Mouse (Mus musculus) neural tube, embryonic 15.5 days (tissue): ENCODE measurements around the gene Srrm4. TPM values are rescaled to one million over a fixed set of nuclear protein-coding genes. Genes with fewer than 3 reads are reported as not detected.

Source experiments
- ATAC-seq: fragments of 200-750 bp; cut with Nextera tagmentation; 2 replicates; pipeline ENCODE4 v1.8.0; 2017; ENCODE audit warnings: mild to moderate bottlenecking, moderate TSS enrichment, moderate library complexity; ENCODE audit not compliant: low FRiP score
- H3K27ac ChIP-seq: fragments of 300-500 bp; sonication (generic); replicated peaks from 2 replicates; pipeline ENCODE4 v1.5.1; 2015; ENCODE audit warnings: mild to moderate bottlenecking, inconsistent platforms
- H3K27me3 ChIP-seq: fragments of 300-500 bp; sonication (generic); replicated peaks from 2 replicates; pipeline ENCODE4 v1.6.1; 2015; ENCODE audit warnings: inconsistent platforms
- H3K36me3 ChIP-seq: fragments of 300-500 bp; sonication (generic); 2 replicates; pipeline ENCODE4 v1.6.1; 2015; ENCODE audit warnings: inconsistent platforms
- H3K4me1 ChIP-seq: fragments of 300-500 bp; sonication (generic); 2 replicates; pipeline ENCODE4 v1.6.1; 2015; ENCODE audit warnings: inconsistent platforms
- H3K4me2 ChIP-seq: fragments of 300-500 bp; sonication (generic); 2 replicates; pipeline ENCODE4 v1.6.1; 2015; ENCODE audit warnings: inconsistent platforms, mild to moderate bottlenecking, moderate library complexity
- H3K4me3 ChIP-seq: fragments of 300-500 bp; sonication (generic); replicated peaks from 2 replicates; pipeline ENCODE4 v1.5.1; 2015; ENCODE audit warnings: mild to moderate bottlenecking, inconsistent platforms
- H3K9ac ChIP-seq: fragments of 300-500 bp; sonication (generic); replicated peaks from 2 replicates; pipeline ENCODE4 v1.6.1; 2015; ENCODE audit warnings: mild to moderate bottlenecking, inconsistent platforms
- H3K9me3 ChIP-seq: fragments of 300-500 bp; sonication (generic); replicated peaks from 2 replicates; pipeline ENCODE4 v1.6.1; 2016; ENCODE audit warnings: inconsistent platforms
- WGBS: fragments of 180-500 bp; shearing (Covaris S2); methylation state at CpG from one replicate; pipeline ENCODE4 v1.1.7; 2015; ENCODE audit warnings: mixed read lengths; 5-methylcytosine and 5-hydroxymethylcytosine counted together
- polyA plus RNA-seq: library from polyadenylated mRNA; unstranded; fragments of >200 nt; fragmentation: Nextera tagmentation; extraction: Ambion mirVana; gene quantifications from 2 replicates; pipeline ENCODE4 v1.2.1, GENCODE M21; 2015

Srrm4 gene
- polyA plus RNA-seq: 12.3 and 15.6 TPM in 2 replicates

DNA sequence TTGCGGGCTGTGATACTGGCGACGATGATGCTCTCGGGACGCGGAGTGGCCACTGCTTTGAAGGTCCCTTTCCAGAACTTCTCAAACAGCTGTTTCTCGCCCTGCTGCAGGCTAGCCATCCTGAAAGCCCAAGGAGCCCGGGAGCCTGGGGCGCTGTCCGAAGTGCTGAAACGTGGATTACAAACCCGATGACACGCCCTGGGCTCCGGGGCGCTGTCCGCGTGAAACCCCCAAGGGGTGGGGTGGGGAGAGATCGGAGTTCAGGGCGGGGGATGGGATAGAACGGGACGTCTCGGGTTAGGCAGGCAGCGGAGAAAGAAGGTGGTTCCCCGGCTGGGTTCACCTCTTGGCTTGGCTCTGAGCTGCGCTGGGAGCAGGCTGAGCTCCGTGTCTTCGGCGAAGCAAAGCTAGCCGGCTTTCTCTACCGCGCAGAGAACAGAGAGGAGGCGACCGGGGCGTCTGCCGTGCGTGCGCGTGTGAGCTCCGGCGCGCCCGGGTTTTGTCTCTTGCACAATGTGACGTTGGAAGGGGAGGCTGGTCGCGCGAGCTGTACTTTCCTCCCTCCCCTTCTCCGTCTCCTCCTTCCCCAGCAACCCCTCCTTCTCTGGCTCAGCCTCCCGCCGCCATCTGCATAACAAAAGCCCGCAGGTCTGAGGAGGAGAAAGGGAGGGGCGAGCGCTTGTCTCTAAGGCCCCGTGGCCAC is at the start of gene Srrm4:
Gene Srrm4, minus strand, starts transcription at position 472 of the 703 bp plus-strand sequence.
- H3K27me3 ChIP-seq: no peaks in the 10 kb centered on the region
- no peaks in the 10 kb centered on the region for H3K9me3 ChIP-seq
- H3K4me3 ChIP-seq: peak within 1 kb of the TSS; percentile 71
- H3K27ac ChIP-seq: peak within 1 kb of the TSS; percentile 92
- WGBS: 1% methylated on average over 49 of the region's 53 CpGs
- peak within 1 kb of the TSS; percentile 78 for H3K9ac ChIP-seq
- H3K36me3 ChIP-seq: no peaks in the 10 kb centered on the region
- ATAC-seq: peak; percentile 91
- peaks cover 44% of the 10 kb centered on the region for H3K4me1 ChIP-seq
- peak within 1 kb of the TSS; percentile 77 for H3K4me2 ChIP-seq

DNA sequence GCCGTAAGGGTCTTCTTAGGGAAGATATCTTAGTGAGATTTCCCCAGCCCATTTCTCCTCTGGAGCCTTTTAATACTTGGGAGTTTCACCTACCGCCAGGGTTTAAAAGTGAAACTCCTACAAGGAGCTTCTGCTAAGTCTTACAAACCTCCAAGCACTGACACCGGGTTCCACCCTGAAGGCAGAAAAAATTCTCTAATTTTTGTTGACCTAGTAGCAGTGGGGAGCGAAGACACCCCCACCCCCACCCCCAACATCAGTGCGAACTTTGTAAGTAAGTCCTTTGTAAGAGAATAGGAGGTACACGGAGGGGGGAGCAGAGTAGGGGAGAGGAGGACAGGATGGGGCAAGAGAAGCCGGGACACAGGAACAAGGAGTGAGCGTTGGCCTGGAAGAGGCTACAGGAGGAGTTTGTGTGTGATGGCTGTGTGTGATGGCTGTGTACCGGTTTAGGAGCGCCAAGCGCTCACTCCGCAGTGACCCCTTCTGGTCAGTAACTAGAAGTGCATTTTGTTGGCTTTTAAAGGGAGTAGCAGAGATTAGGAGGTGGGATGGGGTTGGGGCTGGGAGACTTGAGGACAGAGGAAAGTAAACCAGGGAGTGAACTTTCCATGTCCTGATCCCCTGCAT is 1.3 kb upstream of the Srrm4 start:
- Histone ChIP-seq H3K4me2 (peak overlapping the region; percentile 77), H3K9me3 (no peaks in the 10 kb centered on the region), H3K27me3 (no peaks in the 10 kb centered on the region), H3K9ac (peak overlapping the region; percentile 78), H3K27ac (peak overlapping the region; percentile 92), H3K4me3 (peak overlapping the region; percentile 71), H3K4me1 (peaks cover 31% of the 10 kb centered on the region), H3K36me3 (no peaks in the 10 kb centered on the region)
- peak; percentile 48 for ATAC-seq
- under 1% methylated on average over 12 of the region's 12 CpGs for WGBS

DNA sequence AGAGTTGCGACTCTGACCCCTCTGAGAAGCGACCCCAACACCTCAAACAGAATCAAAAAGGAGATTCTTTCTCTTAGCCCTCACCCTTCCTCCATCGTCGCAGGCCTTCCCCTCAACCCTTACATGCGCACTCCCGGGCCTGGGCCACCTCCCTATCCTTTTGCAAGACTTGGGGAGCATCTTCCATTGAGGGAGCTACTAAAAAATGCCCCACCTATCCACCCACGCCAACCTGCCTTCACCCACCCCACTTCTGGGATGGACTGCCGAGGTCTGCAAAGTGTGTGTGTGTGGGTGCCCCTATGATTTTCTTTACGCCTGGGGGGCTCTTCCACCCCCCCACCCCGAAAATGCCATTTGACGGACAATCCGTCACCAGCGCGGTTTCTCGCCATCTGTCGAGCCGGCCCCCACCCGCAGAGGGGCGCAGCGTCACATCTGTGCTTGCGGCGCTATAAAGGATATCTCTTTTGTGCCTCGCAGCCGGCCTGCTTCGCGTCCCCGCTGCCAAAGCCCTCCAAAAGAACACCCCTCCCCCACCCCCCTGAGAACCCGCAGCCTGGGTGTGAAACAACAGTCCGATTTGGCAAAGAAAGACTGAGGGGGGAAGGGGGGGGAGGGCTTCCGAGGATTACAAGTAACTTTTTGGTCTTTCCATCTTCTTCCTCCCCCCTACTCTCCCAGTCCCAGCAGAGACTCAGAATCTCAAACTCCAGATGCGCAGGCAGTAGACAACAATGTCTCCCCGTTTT is 608 bp upstream of the Srrm4 start:
- H3K9me3 ChIP-seq: no peaks in the 10 kb centered on the region
- H3K27ac ChIP-seq: peak overlapping the region; percentile 92
- H3K27me3 ChIP-seq: no peaks in the 10 kb centered on the region
- H3K4me2 ChIP-seq: peak overlapping the region; percentile 77
- peaks cover 37% of the 10 kb centered on the region for H3K4me1 ChIP-seq
- H3K36me3 ChIP-seq: no peaks in the 10 kb centered on the region
- H3K4me3 ChIP-seq: peak overlapping the region; percentile 71
- peak overlapping the region; percentile 78 for H3K9ac ChIP-seq
- WGBS: 2% methylated on average over 32 of the region's 32 CpGs
- ATAC-seq: peak; percentile 65; the same call in 1 of the 2 replicates

DNA sequence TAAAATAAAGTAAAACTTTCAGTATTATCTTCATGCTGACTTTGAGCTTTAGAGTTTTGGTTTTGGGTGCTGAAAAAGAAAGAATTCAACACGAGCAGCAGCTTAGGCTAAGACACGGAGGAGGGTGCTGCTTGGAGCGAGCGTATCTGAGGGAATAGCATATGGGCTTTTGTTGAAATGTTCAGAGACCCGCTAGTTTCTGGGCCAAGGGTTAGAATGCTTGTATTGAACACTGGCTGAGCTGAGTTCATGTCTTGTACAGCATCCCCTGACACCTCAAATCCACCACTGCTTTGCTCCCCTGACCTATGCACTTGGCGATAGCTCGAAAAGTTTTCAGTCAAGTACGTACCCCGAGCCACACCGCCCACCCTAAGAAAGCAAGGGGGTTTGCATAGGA is 919 bp downstream of the Srrm4 start:
- 3% methylated on average over 10 of the region's 10 CpGs for WGBS
- Histone ChIP-seq H3K4me1 (peaks cover 51% of the 10 kb centered on the region), H3K9ac (peak overlapping the region; percentile 78), H3K36me3 (no peaks in the 10 kb centered on the region), H3K27ac (peak overlapping the region; percentile 92), H3K4me2 (peak overlapping the region; percentile 77), H3K4me3 (peak overlapping the region; percentile 71), H3K9me3 (no peaks in the 10 kb centered on the region), H3K27me3 (no peaks in the 10 kb centered on the region)
- ATAC-seq: no peak

DNA sequence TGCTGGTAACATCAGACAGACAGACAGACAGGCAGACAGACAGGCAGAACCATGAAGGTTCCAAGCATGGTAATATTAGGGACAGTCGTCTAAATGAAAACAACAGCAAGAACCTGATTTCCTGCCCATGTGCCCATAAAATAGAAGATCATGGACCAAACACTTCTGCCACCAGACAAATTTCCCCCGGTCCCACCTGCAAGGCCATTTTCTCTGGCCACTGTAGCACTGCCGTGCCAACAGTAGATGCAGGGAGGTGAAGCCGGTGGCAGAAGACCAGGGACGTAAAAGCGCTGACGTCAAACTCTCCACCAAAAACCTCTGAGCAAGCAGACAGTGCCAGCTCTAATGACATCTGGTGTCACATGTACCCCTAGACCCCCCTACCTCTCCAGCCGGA is 2.0 kb downstream of the Srrm4 start:
- H3K9ac ChIP-seq: peak overlapping the region; percentile 78
- no peaks in the 10 kb centered on the region for H3K36me3 ChIP-seq
- peak overlapping the region; percentile 48 for H3K27ac ChIP-seq
- H3K9me3 ChIP-seq: no peaks in the 10 kb centered on the region
- H3K4me2 ChIP-seq: peak overlapping the region; percentile 77
- no peaks in the 10 kb centered on the region for H3K27me3 ChIP-seq
- H3K4me3 ChIP-seq: peak overlapping the region; percentile 71
- peaks cover 61% of the 10 kb centered on the region for H3K4me1 ChIP-seq
- 30% methylated on average over 8 of the region's 8 CpGs for WGBS
- no peak for ATAC-seq

DNA sequence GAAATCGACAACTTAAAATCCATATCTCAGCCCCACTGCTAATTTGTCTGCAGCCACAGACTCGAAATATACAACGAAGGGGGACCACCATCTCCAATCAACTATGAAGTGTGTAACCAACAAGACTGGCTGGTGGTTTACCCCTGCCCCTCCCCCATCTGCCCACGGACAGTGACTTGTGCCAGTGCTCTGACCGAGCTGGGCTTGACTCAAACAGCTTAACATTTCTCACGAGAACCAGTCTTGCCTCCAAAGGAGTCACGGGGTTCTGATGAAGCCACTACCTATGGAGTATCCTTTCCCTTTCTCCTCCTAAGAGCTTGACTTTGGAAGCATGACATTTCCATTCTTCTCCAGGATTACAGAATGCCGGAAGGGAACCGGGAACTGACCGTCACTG is 2.8 kb downstream of the Srrm4 start:
- Histone ChIP-seq H3K9me3 (no peaks in the 10 kb centered on the region), H3K27me3 (no peaks in the 10 kb centered on the region), H3K4me1 (peaks cover 66% of the 10 kb centered on the region), H3K9ac (peak overlapping the region; percentile 78), H3K4me2 (peak overlapping the region; percentile 77), H3K36me3 (no peaks in the 10 kb centered on the region), H3K27ac (no peak overlapping the region), H3K4me3 (peak overlapping the region; percentile 71)
- 32% methylated on average over 10 of the region's 10 CpGs for WGBS
- no peak for ATAC-seq

DNA sequence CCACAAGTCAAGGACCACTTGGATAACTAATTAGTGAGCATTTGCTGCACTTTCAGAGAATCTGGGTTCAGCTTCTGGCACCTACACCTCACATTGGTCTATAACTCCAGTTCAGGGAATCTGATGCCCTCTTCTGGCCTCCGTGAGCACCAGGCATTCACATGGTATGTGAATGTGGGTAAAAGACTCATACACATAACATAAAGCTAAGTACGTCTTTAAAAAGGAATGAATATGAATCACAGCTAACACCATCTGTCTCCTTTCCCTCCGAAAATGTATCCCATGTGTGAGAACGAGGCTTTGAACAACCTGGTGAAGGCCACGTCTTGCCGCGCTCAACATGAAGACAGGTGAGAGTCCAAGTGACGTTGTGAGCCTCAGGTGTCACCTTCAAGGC is 12.1 kb downstream of the Srrm4 start:
- Histone ChIP-seq H3K27me3 (no peaks in the 10 kb centered on the region), H3K9ac (no peak overlapping the region), H3K4me2 (no peak overlapping the region), H3K27ac (no peak overlapping the region), H3K4me1 (peaks cover 6% of the 10 kb centered on the region), H3K4me3 (no peak overlapping the region), H3K9me3 (no peaks in the 10 kb centered on the region), H3K36me3 (peaks cover 8% of the 10 kb centered on the region; the same call in 1 of the 2 replicates)
- 81% methylated on average over 8 of the region's 8 CpGs for WGBS
- no peak for ATAC-seq

DNA sequence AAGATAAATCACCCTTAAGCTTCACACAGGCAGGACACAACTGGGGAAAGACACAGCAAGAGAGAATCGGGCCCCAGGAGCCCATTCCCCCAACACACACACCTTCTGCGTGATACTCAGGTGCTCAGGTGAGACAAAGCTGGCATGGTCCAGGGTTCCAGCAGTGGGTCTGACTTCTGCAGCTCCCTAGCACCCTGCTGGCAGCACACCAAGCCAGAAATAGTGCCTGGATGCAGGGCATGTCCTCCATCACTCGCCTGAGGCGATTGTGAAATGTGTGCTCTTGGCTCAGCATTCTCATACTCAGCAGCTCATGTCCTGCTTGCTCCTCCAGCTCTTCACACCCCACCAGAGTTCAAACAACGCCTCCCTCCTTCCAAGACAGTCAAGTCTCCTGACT is 14.5 kb downstream of the Srrm4 start:
- Histone ChIP-seq H3K9me3 (no peaks in the 10 kb centered on the region), H3K9ac (no peak overlapping the region), H3K4me1 (peaks cover 19% of the 10 kb centered on the region), H3K4me2 (no peak overlapping the region), H3K4me3 (no peak overlapping the region), H3K27me3 (no peaks in the 10 kb centered on the region), H3K27ac (no peak overlapping the region), H3K36me3 (peaks cover 8% of the 10 kb centered on the region; the same call in 1 of the 2 replicates)
- WGBS: 88% methylated on average over 5 of the region's 5 CpGs
- no peak for ATAC-seq

DNA sequence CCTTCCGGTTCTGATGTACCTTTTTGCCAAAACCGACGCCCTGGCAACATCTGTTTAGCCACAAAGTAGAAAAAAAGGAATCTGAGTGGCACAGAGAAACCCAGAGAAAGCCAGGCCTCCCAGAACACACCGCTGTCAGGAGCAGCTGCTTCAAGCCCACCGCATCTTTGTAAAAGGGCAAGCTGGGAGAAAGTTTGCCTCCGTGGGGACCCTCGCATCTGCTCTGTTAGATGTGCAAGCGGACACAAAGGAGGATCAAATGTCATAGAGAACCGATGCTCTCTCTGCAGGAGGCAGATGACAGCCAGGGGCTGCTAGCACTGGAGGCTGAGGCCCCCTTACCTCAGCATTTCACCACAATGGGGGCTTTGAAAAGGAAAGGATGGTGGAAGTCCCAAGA is 18.3 kb downstream of the Srrm4 start:
- no peak for ATAC-seq
- WGBS: 19% methylated on average over 9 of the region's 9 CpGs
- Histone ChIP-seq H3K9ac (no peak overlapping the region), H3K4me3 (no peak overlapping the region), H3K9me3 (no peaks in the 10 kb centered on the region), H3K36me3 (peaks cover 5% of the 10 kb centered on the region; the same call in 1 of the 2 replicates), H3K4me2 (no peak overlapping the region), H3K27me3 (no peaks in the 10 kb centered on the region), H3K27ac (no peak overlapping the region), H3K4me1 (peaks cover 37% of the 10 kb centered on the region)

DNA sequence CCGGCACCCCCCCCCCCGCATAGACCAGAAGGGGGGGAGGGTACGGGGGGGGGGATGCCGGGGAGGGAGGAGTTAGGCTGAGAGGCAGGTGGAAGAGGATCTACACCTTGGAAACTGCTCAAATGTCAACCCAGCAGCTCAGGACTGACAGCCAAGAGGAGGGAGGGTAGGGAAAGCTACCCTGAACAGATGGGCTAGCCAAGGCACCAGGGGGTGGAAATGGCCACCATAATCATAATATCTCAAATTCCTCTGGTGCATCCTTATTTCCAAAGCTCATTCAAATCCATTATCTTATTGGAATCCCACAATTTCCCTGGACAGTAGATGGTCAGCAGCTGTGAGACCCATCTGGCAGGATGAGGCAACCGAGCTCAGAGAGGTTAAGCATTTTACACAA is 19.7 kb downstream of the Srrm4 start:
- WGBS: 11% methylated on average over 1 of the region's 5 CpGs
- Histone ChIP-seq H3K9ac (no peak overlapping the region), H3K4me2 (no peak overlapping the region), H3K4me3 (no peak overlapping the region), H3K27ac (no peak overlapping the region), H3K9me3 (no peaks in the 10 kb centered on the region), H3K4me1 (peaks cover 38% of the 10 kb centered on the region), H3K36me3 (no peaks in the 10 kb centered on the region), H3K27me3 (no peaks in the 10 kb centered on the region)
- ATAC-seq: no peak

DNA sequence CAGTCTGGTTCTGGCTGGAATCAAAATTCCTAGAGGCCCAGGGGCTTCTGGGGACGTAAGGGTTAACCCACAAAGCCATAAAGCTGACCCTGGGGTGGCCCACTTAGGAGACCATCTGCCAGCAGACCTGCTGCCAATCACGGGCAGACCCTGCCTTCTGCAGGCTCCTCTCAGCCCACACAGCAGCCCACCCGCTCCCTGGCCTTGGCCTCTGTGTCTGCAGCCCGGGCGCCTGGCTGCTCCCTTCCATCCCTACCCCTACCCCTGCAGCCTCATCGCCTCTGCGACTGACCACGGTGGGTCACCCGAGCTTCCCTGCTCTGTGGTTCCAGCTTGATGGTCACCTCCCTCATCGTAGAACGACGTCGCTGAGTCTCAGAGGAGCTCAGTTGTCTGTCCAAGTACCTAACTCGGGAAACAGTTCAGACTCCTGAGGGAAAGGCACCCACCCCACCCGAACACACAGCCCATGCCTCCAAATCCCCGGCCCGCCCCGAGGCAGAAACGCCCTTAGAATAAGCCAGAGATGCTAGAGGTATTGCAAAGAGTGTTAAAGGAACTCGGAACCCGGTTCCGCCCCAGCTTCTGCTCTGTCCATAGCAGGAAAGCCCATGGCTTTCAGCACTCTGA is 20.3 kb downstream of the Srrm4 start:
- Histone ChIP-seq H3K36me3 (no peaks in the 10 kb centered on the region), H3K27ac (no peak overlapping the region), H3K9me3 (no peaks in the 10 kb centered on the region), H3K4me2 (no peak overlapping the region), H3K4me1 (peaks cover 41% of the 10 kb centered on the region), H3K4me3 (no peak overlapping the region), H3K27me3 (no peaks in the 10 kb centered on the region), H3K9ac (no peak overlapping the region)
- 19% methylated on average over 22 of the region's 22 CpGs for WGBS
- ATAC-seq: no peak
